Mouse (Mus musculus) layer of hippocampus, postnatal 36 days (tissue): ENCODE measurements at regions not wholly inside any gene's neighbourhood (a gene's known extent, or its start where the extent isn't known, plus 50 kb on each side); places are given as distances from the start of the nearest gene placed in this dataset.

Experiments used
- DNase-seq, 2 experiments: peaks; one replicate each; pipeline ENCODE4 v3.0.0; 2022

DNA sequence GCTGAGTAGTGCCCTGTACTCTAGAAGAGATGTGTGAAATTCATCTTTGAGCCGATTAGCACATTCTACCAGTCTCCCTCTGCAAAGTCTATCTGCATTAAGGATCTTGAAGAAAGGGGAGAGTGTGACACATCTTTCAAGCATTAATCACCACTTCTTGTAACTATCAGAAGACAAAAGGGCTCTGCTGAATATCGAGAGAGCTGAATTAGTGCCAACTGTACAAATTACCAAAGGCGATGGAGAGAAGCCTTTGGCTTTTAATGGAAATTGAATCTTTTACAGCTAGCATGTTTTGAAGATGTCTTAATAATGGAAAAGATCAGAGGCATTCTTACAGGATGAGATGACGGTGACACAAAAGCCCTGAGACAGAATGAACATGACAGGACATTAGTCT is 97.2 kb upstream of the Pam start:
- no peak for DNase-seq

DNA sequence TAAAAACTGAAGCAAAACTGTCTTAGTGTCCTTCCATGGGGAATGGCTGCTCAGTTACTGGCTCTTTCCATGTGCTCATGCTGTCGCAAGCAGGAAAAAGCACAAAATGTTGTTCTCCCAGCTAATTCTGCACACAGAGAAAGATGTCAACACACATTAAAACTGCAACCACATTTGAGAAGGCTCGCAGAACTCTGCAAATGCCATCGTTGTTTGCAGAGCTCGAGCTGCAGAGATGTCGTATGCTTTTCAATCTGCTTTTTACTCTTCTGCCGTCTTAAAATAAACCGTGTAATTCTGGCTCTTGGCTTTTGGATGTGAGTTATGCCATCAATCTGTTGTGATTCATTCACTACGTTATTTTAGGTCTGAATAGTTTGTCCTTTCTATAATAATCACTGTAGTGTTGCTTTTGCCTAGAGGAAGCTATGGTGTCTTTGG is 96.6 kb upstream of the Pam start:
- DNase-seq: peak; percentile 54 to 60

DNA sequence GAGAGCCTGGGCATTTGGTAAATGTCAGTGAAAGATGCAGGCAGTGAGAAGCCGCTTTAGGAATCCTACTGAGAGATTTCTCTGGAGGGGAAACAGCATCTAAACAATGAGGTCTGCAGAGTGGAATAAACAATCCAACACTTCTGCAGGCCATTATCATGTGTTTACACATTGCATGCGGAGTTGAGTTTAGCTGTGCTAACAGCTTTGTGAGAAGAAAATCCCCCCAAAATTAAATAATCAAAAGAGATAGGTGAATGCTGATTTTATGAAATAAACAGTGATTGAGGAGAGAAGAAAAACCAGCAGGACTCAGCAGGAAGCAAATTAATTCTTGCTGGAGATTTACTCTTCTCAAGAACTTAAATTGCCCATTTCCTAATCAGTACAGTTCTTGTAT is 95.9 kb upstream of the Pam start:
- no peak for DNase-seq

DNA sequence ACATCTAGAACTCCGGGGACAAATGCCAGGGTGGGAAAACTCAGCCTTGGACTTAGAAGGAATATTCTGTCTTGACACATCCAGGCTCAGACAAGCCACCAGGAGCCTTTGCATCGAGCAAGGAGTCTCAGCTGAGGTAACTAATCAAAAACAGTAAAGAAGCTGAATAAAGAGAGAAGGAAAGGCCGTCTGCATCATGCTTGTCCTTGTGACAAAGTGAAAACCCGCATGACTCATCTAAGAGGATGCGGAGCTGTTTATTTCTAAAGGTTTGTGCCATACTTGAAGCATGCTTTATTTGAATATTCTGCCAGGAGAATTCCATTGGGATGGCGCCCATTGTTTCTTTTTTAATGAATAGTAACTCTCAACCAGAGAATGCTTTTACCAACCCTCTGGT is 95.3 kb upstream of the Pam start:
- DNase-seq: no peak

DNA sequence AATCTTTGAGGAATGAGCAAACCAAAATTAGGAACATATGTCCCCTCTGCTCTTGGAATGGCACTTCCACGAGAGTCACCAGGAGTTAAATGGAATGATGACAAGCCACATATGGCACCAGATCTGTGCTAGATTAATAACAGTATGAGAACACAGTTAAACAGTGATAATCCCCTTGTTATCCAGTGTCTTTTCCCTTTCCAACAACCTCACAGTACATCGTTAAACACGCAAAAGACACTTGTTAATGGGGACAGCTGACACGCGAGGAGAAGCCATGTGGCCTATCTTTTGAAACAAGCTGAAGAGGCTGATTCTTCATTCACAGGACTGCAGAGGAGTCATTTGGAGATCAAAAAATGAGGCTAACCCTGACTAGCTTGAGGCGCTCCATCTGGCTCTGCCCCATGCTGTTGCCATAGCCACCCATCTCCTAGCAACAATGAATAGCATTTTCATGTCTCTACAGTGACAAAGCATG is 94.6 kb upstream of the Pam start:
- DNase-seq: peak; percentile 62 to 68

DNA sequence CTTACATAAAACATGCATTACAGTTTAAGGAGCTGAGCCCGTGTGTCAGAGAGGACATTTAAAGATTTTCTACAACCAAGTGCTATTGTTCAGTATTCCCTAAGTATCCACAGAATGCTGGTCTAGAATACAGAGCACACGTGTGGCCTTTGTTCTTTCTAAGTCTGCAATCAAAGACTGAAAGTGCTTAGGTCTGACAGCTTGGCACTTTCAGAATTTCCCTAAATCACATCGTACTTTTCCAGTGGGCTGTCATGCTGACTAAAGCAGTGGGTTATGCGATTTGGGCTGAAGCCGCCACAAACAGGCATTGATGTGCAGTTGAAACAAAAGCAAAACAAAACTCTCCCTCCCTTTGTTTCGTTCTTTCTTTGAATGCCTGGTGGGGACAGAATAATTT is 84.9 kb upstream of the Pam start:
- DNase-seq: no peak

DNA sequence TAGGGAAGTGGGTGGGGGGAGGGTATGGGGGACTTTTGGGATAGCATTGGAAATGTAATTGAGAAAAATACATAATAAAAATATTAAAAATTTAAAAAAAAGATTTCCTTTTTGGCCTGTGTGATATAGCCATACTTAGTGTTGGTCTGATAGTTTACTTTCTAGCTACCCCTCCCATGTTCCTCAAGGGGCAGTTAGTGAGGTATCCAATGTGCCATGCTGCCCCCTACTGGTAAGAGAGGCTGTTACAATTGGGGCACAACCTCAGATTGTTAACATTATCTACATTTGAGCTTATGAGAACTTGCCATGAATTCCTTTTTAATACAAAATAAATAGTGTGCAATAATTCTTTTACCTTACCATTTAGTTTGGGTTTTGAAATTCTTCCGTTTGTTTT is 83.6 kb upstream of the Pam start:
- DNase-seq: peak in 1 of 2 experiments; percentile 33

DNA sequence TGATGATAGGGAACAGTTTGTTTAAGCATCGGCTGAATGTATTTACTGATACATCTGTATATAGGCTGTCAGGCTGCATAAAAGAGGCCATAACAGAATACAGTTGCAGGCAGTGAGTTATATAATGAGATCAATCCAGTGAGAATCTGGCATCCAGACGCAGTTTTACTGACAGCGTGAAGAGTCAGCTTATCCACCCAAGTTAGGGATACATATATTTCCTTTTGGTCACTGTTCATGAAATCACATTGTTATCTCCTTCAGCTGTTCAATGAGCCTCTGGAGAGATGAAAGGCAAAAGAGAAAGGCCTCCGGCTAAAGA is 79.3 kb upstream of the Pam start:
- DNase-seq: no peak

DNA sequence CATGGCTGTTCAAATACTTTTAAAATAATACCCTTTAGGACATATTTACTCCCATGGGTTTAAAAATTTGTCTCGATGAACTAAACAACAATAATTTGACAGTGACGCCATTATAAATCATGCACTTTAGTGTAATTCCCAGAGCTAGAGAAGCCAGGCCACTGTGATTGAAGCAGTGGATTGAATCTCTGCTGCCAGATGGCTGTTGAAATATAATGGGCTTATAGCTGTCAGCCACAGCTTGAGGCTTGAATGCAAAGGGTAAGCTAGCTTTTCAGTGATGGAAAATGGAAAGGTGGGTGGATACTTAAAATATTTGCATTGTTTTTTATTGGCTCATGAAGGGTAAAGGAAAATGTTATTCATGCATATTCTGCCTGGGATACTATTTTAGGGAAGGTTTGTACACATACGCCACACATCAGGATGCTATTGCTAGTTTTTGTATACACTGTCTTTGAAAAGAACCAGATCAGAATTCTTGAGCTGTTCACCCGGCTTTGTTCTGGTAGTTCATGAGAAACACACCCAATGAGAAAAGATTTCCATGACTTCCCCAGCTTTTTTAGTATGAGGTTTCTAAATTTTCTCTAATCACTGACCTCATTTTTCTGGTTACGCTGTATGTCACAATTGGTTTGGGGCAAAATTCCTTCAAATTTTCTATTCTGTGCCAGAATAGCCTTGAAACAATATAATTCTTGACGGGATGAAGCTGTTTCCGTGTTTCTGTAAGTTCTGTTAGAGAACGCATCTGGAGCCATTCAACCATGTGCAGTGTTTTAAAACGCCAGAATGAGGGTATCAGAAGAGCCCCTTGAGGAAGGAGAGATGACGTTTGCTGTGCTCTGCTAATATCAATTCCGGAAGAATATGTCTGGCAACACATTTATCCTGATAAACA is 78.7 kb upstream of the Pam start:
- DNase-seq: no peak

DNA sequence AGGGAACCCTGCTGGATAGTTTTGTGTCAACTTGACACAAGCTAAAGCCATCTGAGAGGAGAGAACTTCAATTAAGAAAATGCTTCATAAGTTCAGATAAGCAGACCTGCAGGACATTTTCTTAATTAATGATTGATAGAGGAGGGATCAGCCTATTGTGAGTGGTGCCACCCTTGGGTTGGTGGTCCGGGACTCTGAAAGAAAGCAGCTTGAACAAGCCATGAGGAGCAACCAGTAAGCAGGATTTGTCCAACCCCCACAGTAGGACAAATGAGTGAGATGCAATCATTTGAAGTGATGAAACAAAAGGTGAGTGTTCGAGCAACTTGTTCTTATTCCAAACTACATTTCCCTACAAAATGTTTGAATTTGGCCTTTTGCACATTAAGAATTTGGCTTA is 78.0 kb upstream of the Pam start:
- DNase-seq: no peak

DNA sequence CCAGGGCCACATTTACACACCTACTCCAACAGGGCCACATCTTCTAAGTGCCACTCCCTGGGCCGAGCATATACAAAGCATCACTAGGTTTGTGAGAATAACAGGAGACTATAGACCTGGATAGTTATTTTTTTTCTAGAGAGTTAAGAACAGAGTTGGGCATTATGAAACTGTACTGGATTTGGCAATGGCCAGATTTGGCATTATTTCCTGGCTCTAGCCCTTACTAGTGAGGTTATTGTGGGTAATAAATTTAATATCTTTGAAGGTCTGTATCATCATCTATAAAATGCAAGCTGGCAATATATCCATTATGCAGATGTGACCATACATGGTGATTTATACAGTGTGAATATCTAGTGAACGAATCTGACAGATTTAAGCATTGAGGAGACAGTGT is 75.8 kb upstream of the Pam start:
- DNase-seq: no peak

DNA sequence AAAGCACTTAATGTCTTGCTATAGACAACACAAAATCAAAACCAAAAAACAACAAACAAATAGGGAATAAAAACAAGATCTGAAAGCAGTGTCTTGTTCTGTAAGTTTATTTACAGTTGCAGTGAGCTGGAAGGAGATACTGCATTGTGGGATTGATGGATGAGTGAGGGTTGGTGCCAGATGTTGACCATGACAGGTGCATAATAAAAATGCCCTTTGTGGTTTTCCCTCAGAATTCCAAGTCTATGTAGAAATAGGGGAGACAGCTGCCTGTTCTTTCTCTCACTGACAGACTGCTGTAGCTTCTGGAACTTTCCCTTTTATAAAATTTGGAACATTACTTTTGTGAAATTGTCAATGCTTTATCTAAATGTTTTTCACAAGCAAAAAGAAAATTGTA is 73.9 kb upstream of the Pam start:
- no peak for DNase-seq

DNA sequence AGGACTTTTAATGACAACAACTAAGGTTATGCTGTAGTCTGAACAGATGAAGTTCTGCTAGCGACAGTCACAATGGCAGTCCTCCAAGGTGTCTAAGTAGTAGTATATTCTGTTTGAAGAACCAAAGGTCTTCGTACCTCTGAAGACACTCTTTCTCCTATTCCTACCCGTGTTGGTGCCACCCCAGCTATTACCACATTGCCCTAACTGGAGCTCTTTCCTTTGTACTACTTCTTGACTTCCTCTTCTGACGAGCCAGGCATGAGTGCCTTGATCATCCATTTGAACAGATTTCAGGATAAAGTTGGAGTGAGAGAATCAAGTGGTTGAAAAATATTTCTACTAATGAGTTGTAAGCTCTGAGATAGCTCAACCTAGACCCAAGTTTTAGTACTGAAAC is 72.4 kb upstream of the Pam start:
- DNase-seq: no peak

DNA sequence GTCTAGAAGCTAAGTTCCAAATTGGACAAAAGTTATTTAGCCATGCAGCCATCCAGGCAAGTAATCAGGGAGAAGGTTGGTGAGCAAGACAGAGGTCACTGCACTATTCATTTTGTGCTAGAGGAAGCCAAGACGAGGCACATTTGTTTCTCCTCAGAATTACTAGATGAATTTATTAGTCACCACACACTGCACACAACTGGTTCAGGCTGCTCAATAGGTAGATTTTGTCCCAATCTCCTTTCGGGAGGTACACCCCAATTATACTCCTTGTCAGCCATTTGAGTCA is 67.1 kb upstream of the Pam start:
- no peak for DNase-seq

DNA sequence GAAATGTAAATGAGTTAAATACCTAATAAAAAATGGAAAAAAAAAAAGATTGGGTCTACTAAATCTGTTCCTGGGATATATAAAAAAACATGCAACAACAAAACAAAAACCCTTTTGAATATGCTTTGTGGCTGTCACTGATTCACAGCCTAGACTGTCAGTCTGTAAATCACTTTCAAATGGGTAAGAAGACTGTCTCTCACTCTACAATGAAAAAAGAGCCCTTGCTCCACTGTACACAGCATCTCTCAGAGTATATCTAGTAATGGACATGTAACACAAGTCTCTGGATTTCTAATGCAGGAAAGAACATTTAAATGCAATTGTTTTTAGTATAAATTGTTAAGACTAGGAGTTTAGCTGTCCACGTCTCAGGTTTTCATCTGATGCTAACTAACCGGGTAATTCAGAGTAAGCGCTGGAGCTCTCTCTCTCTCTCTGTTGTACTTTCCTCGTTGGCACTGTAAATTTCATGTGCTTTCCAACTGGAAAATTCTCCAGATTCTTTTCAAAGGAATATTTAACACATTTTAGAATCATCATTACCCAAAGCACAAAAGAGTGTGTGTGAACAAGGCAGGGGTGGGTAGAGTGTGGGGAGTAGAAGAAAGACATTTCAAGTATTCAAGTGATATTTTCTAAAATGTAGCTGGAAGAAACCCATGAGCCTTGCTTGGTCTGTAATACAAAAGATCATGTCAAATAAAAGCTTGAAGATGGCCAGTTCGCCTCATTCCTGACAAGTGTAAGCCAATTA is 66.6 kb upstream of the Pam start:
- no peak for DNase-seq

DNA sequence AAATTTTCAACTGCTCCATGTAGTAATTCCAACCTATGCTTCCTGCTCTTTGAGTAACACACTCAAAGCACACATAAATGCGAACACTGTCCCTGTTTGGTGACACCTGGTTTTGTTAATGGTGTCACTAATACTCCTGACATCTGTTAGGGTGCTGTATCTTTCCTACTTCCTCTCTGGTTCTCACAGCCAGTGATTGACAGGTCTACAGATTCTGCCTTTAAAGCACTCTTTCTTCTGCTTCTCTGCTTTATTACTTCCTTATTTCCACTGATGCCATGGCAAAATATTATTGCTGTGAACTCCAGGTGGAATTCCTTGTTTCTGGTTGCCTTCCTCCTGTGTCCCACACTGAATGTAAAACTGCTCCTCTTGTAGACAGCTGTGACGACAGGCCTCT is 63.5 kb upstream of the Pam start:
- no peak for DNase-seq

DNA sequence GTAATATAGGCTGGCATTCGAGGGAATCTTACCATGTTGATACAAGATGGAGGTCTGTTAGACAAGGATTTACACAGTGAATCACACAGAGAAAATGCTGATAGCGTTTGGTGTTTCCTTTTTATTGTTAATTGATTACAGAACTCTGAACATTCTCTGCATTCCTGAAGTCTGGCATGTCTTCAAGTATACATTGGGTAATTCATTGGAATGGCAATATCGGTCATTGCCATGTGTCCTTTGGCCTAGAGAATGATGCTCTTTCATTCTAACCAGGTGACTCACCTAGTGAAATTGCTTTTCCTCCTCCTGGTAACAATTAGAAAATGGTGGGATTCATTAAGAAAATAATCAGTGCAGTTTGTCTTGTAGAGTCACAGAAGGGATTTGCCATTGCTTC is 51.9 kb upstream of the Pam start:
- no peak for DNase-seq
